In the genomic region with DNA sequence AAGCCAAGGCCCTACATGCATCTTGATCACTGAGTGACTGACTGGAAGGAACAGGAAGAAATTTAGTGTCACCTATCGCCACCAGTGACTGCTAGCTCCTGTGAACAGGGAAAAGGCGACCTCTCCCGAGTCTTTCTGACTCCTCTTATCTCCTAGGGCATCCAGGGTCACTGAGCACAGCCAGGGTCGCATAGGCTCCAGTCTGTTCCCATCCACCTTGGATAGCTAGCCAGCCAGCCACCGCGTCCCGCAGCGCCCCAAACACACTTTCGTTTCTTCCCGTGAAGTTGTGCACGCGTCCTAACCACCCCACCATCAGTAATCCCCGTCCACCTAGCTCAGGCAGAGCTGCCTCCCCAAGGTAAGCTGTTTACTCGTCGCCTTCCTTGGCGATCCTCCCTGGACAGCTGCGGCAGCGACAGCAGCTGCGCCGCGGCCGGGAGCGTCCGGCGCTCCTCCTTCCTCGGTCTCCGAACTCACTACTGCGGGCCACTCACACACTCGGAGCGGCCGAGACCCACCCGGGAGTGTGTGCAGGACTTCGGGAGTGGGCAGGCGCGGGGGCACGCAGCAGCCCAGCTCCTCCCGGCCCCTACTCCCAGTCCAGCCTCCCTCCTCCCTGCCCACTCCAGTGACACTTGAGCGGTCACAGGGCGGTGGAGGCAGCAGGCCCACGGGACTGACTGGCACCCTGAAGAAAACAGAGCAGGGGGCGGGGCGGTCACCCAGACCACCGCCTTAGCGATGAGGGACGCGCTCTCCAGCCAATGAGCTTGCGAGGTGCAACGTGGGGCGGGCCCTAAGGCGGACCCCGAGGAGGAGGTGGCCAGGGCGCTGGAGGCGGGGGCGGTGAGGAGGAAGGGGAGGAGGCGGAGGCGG, we compare ENCODE assay signal across 8 mouse cellular contexts. TPM values are rescaled to one million over a fixed set of nuclear protein-coding genes. Genes with fewer than 3 reads are reported as not detected.
A peak's percentile ranks its signal among the peaks of the same experiment; 100 is the strongest.
DNase-seq lines count a peak whose midpoint lies in the region; ATAC-seq and TF ChIP-seq lines count a peak whose summit lies in the region.

No protein-coding gene starts in this region.

- H3K4me3 ChIP-seq in MEL (ENCODE audit: control insufficient read depth in 1 of 2, insufficient read depth in 1 of 2, low read depth in 2 of 2, low read length in 2 of 2) = peak overlapping the region; percentile 98 to 100
- H3K4me3 ChIP-seq in cerebellum, adult 2 months (replicated peaks; ENCODE audit: insufficient read depth, low read depth, low read length) = peak overlapping the region; percentile 93
- peak overlapping the region; percentile 67 for H3K4me3 ChIP-seq in lung, embryonic 16.5 days (ENCODE audit: low read length)

- peak overlapping the region; percentile 83 for H3K9ac ChIP-seq in MEL (ENCODE audit: control insufficient read depth, low read depth, low read length, poor library complexity, severe bottlenecking)
- peak overlapping the region; percentile 93 for H3K9ac ChIP-seq in lung, embryonic 16.5 days (ENCODE audit: low read length)

- peak; percentile 67 to 69; a peak in 3 of 4 replicates for TF ChIP-seq POLR2A in MEL (IDR thresholded peaks at IDR 0.05; ENCODE audit: control insufficient read depth in 1 of 2, insufficient read depth in 1 of 2, low read depth in 1 of 2, low read length in 2 of 2, poor library complexity in 1 of 2)
- TF ChIP-seq POLR2A in cerebellum, adult 2 months (IDR thresholded peaks at IDR 0.05; ENCODE audit: borderline replicate concordance, insufficient read depth, low read length) = peak; percentile 91

- H3K27ac ChIP-seq in MEL (ENCODE audit: control insufficient read depth, low read depth, low read length) = peak overlapping the region; percentile 10; the same call in 1 of the 2 replicates
- H3K27ac ChIP-seq in cerebellum, adult 2 months (ENCODE audit: insufficient read depth, low read length) = peak overlapping the region; percentile 89
- peak overlapping the region; percentile 94 for H3K27ac ChIP-seq in lung, embryonic 16.5 days (ENCODE audit: low read length)

- H3K9me3 ChIP-seq in MEL (replicated peaks; ENCODE audit: insufficient read depth, low read length) = no peaks in the 10 kb centered on the region
- H3K9me3 ChIP-seq in lung, embryonic 16.5 days (ENCODE audit: control insufficient read depth, low read length) = no peaks in the 10 kb centered on the region

- peak overlapping the region; percentile 73 for H3K4me2 ChIP-seq in lung, embryonic 16.5 days (ENCODE audit: low read depth, low read length)

- no peak; the same call in 1 of the 2 replicates for TF ChIP-seq RAD21 in MEL (IDR thresholded peaks at IDR 0.05; ENCODE audit: low read depth, low read length)

- H3K79me2 ChIP-seq in MEL (ENCODE audit: control insufficient read depth, insufficient read depth, low read length, poor library complexity) = peaks cover 28% of the 10 kb centered on the region

- peaks cover 5 to 6% of the 10 kb centered on the region in 2 experiments; a peak in 3 of 4 replicates for H3K4me1 ChIP-seq in MEL (ENCODE audit: control insufficient read depth in 1 of 2, insufficient read depth in 2 of 2, low read length in 2 of 2)
- peaks cover 5% of the 10 kb centered on the region; the same call in 1 of the 2 replicates for H3K4me1 ChIP-seq in cerebellum, adult 2 months (ENCODE audit: control insufficient read depth, insufficient read depth, low read length)
- H3K4me1 ChIP-seq in lung, embryonic 16.5 days (replicated peaks; ENCODE audit: control insufficient read depth, insufficient read depth, low read length) = peaks cover 19% of the 10 kb centered on the region

- no peak for TF ChIP-seq CTCF in MEL (IDR thresholded peaks at IDR 0.05 in 2 of 3, conservative IDR thresholded peaks at IDR 0.05 in 1 of 3; ENCODE audit: control insufficient read depth in 1 of 3, insufficient read depth in 1 of 3, low read depth in 2 of 3, low read length in 3 of 3, poor library complexity in 1 of 3, severe bottlenecking in 1 of 3)
- TF ChIP-seq CTCF in cerebellum, adult 2 months (IDR thresholded peaks at IDR 0.05; ENCODE audit: borderline replicate concordance, insufficient read depth, low read depth, low read length) = no peak

- peak; percentile 95 to 96 for ATAC-seq in hematopoietic stem cell, adult 5-6 weeks (replicated peaks in 1 of 2; ENCODE audit: insufficient read depth in 1 of 2, low FRiP score in 2 of 2, low TSS enrichment in 1 of 2, low read depth in 1 of 2, poor library complexity in 2 of 2, severe bottlenecking in 2 of 2)
- ATAC-seq in lung, embryonic 16.5 days (ENCODE audit: low read depth) = peak; percentile 98

- DNase-seq in MEL (ENCODE audit: low read depth, low spot score) = peak; percentile 97
- peak; percentile 100 for DNase-seq in cerebellum, adult 2 months
- DNase-seq in forelimb bud, embryonic 11.5 days (ENCODE audit: low read depth, low spot score) = peak; percentile 95
- peak; percentile 98 for DNase-seq in layer of hippocampus, adult 9-10 months (ENCODE audit: low spot score)
- DNase-seq in ovary, postnatal 10 days (ENCODE audit: low spot score) = peak; percentile 100
- peak; percentile 99 to 100 for DNase-seq in thymus, postnatal 10 days (ENCODE audit: low spot score in 2 of 2)

- under 1% methylated on average over 53 of the region's 56 CpGs for WGBS in cerebellum, adult 2 months
- WGBS in lung, embryonic 16.5 days = under 1% methylated on average over 51 of the region's 56 CpGs

- H3K36me3 ChIP-seq in MEL (ENCODE audit: control insufficient read depth in 1 of 2, insufficient read depth in 2 of 2, low read length in 2 of 2) = peaks cover 0 to 15% of the 10 kb centered on the region in 2 experiments; a peak in 2 of 4 replicates
- H3K36me3 ChIP-seq in lung, embryonic 16.5 days (ENCODE audit: control insufficient read depth, insufficient read depth, low read length) = no peaks in the 10 kb centered on the region

- H3K27me3 ChIP-seq in MEL (ENCODE audit: control insufficient read depth in 1 of 2, insufficient read depth in 2 of 2, low read length in 2 of 2) = no peaks in the 10 kb centered on the region
- no peaks in the 10 kb centered on the region for H3K27me3 ChIP-seq in cerebellum, adult 2 months (ENCODE audit: control insufficient read depth, insufficient read depth, low read length)
- no peaks in the 10 kb centered on the region for H3K27me3 ChIP-seq in lung, embryonic 16.5 days (ENCODE audit: control insufficient read depth, insufficient read depth, low read depth, low read length)

- TF ChIP-seq EP300 in MEL (IDR thresholded peaks at IDR 0.05; ENCODE audit: low read depth in 1 of 2, low read length in 2 of 2) = no peak

TF ChIP-seq in MEL, 35 proteins besides CTCF, POLR2A, EP300 and RAD21:
- TF ChIP-seq HCFC1 (IDR thresholded peaks at IDR 0.05; ENCODE audit: low read depth, low read length) (no peak; the same call in 1 of the 2 replicates), KAT2A (conservative IDR thresholded peaks at IDR 0.05; ENCODE audit: low read depth, low read length) (no peak; the same call in 1 of the 2 replicates), ZMIZ1 (IDR thresholded peaks at IDR 0.05; ENCODE audit: low read depth, low read length) (0 out of 2 replicates have a peak, but pooled peaks have one; percentile 60), NELFE (IDR thresholded peaks at IDR 0.05; ENCODE audit: low read depth, low read length) (peak; percentile 77), SMC3 (IDR thresholded peaks at IDR 0.05; ENCODE audit: low read depth, low read length) (0 out of 2 replicates have a peak, but pooled peaks have one; percentile 5), SIN3A (IDR thresholded peaks at IDR 0.05; ENCODE audit: low read length) (peak; percentile 43; the same call in 1 of the 2 replicates), ELF1 (IDR thresholded peaks at IDR 0.05; ENCODE audit: low read depth, low read length) (peak; percentile 27; the same call in 1 of the 2 replicates), MYB (IDR thresholded peaks at IDR 0.05; ENCODE audit: low read depth, low read length) (no peak), ZNF384 (IDR thresholded peaks at IDR 0.05; ENCODE audit: low read depth, low read length) (no peak), USF1 (IDR thresholded peaks at IDR 0.05; ENCODE audit: low read depth, low read length) (peak; percentile 43), POLR2AphosphoS5 (IDR thresholded peaks at IDR 0.05; ENCODE audit: borderline replicate concordance, low read depth, low read length) (peak; percentile 43; the same call in 1 of the 2 replicates), MAZ (IDR thresholded peaks at IDR 0.05; ENCODE audit: low read depth, low read length) (peak; percentile 83; the same call in 1 of the 2 replicates), ETS1 (IDR thresholded peaks at IDR 0.05; ENCODE audit: low read depth, low read length) (no peak), TCF12 (IDR thresholded peaks at IDR 0.05; ENCODE audit: low read depth, low read length) (peak; percentile 45)

RNA-seq across cellular contexts. Expression of a gene that starts 0.5 kb away (rescaled TPM):
- total RNA-seq in MEL (2012; rRNA removed) = 17.4 and 17.9 TPM in 2 replicates
- polyA plus RNA-seq in MEL (2012; ENCODE audit: insufficient read depth in 1 of 2, insufficient read length in 2 of 2, low read depth in 1 of 2, low replicate concordance in 2 of 2, missing spikeins in 1 of 2) = 10 to 100 TPM; 32.0 to 40.6 TPM
- polyA plus RNA-seq in cerebellum, adult 2 months (2012; rRNA removed) = 334 and 338 TPM in 2 replicates
- total RNA-seq in hematopoietic stem cell, adult 5-6 weeks (2017) = 61.6 and 90.8 TPM in 2 replicates
- 61.4 and 66.1 TPM in 2 replicates for polyA plus RNA-seq in lung, embryonic 16.5 days (2015; fragmentation: Nextera tagmentation; extraction: Ambion mirVana)

Comparison
In these comparisons a context has a peak if more than half of its experiments do, and no peak if none do; other contexts are left out.
1. Peak in every context shown above with its lines: DNase-seq, ATAC-seq, H3K4me3 ChIP-seq and H3K27ac ChIP-seq.
2. H3K27ac ChIP-seq: peak in every context shown above with its lines; median percentile 94 in lung, embryonic 16.5 days; 89 in cerebellum, adult 2 months; 10 in MEL.